Mouse (Mus musculus): ENCODE measurements around the gene Sgsm1. TPM values are rescaled to one million over a fixed set of nuclear protein-coding genes. Genes with fewer than 3 reads are reported as not detected.
A peak's percentile ranks its signal among the peaks of the same experiment; 100 is the strongest.

Sgsm1 gene
- polyA plus RNA-seq, 1 experiment from 2014 or later: 14.8 TPM

DNA sequence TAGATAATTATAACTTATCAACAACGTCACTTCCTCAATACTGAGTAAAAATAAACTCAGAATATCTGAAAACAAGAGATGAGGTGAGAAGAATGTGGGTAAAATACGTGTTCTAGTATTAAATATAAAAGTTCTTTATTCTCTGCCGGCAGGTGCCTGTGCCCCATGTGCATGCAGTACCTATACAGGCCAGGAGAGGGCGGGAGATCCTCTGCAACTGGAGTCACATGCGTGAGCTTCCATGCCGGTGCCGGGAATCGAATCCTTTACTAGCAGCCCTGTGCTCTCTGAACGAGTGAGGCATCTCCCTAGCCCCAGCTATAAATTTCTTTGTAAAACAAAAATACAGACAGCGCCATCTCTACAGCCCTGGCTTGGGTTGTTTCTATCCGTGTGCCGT is 21.7 kb upstream of the Sgsm1 start:
- peaks cover 10% of the 10 kb centered on the region; the same call in 1 of the 2 replicates for H3K9me3 ChIP-seq (ENCODE audit: control insufficient read depth, low read length)
- H3K4me2 ChIP-seq (replicated peaks): no peak overlapping the region
- ATAC-seq (ENCODE audit: low FRiP score) (no peak), DNase-seq (ENCODE audit: low spot score) (no peak)
- 38% methylated on average over 12 of the region's 12 CpGs for WGBS
- peaks cover 48% of the 10 kb centered on the region for H3K27me3 ChIP-seq (ENCODE audit: control insufficient read depth, insufficient read depth, low read length)
- no peak overlapping the region for H3K27ac ChIP-seq
- no peaks in the 10 kb centered on the region for H3K36me3 ChIP-seq (replicated peaks; ENCODE audit: control insufficient read depth, insufficient read depth)
- peaks cover 13% of the 10 kb centered on the region for H3K4me1 ChIP-seq (replicated peaks; ENCODE audit: control insufficient read depth, insufficient read depth, low read length)
- H3K4me3 ChIP-seq (replicated peaks; ENCODE audit: low read length): no peak overlapping the region
- H3K9ac ChIP-seq: no peak overlapping the region

DNA sequence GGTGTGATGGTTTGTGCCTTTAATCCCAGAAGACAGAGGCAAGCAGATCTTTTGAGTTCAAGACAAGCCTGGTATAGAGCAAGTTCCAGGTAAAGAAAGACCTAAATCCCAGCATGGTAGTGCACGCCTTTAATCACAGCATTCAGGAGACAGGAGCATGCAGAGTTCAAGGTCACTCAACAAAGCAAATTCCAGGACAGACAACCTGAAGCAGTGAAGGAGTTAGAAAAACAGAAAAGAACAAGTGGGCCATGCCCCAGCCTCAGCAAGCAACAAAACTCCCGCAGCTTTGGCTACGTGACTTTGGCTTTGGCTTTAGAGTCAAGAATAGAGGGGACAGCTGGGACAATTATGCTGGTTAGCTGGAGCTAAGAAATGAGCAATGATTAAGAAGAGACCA is 19.6 kb upstream of the Sgsm1 start:
- no peak overlapping the region for H3K9ac ChIP-seq
- 82% methylated on average over 3 of the region's 3 CpGs for WGBS
- H3K36me3 ChIP-seq (replicated peaks; ENCODE audit: control insufficient read depth, insufficient read depth): no peaks in the 10 kb centered on the region
- peaks cover 10% of the 10 kb centered on the region; the same call in 1 of the 2 replicates for H3K9me3 ChIP-seq (ENCODE audit: control insufficient read depth, low read length)
- no peak overlapping the region for H3K4me2 ChIP-seq (replicated peaks)
- peaks cover 5% of the 10 kb centered on the region; the same call in 1 of the 2 replicates for H3K4me1 ChIP-seq (replicated peaks; ENCODE audit: control insufficient read depth, insufficient read depth, low read length)
- H3K27ac ChIP-seq: no peak overlapping the region
- DNase-seq (ENCODE audit: low spot score): no peak
- peaks cover 31% of the 10 kb centered on the region for H3K27me3 ChIP-seq (ENCODE audit: control insufficient read depth, insufficient read depth, low read length)
- no peak overlapping the region for H3K4me3 ChIP-seq (replicated peaks; ENCODE audit: low read length)
- no peak for ATAC-seq (ENCODE audit: low FRiP score)

DNA sequence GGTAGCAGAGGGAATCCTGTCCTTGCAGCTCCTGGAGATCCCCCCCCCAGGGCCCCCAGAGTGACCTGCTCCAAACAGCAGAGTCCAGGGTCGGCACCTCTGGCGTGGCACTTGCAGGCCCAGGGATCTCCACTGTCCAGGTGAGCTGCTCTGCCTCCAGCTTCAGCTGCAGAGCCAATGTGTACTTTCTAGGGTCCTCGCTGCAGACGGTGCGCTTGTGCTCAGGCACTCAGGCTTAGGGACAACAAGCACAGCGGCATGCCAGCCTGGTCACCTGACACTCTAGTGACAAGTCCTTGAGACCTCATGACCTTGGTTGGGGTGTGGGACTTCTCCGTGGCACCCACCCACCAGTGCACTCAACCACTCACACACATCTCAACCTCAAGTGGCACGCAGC is 18.9 kb upstream of the Sgsm1 start:
- no peak overlapping the region for H3K4me2 ChIP-seq (replicated peaks)
- ATAC-seq (ENCODE audit: low FRiP score): no peak
- peaks cover under 1% of the 10 kb centered on the region; the same call in 1 of the 2 replicates for H3K4me1 ChIP-seq (replicated peaks; ENCODE audit: control insufficient read depth, insufficient read depth, low read length)
- no peaks in the 10 kb centered on the region for H3K36me3 ChIP-seq (replicated peaks; ENCODE audit: control insufficient read depth, insufficient read depth)
- peaks cover 10% of the 10 kb centered on the region; the same call in 1 of the 2 replicates for H3K9me3 ChIP-seq (ENCODE audit: control insufficient read depth, low read length)
- no peak overlapping the region for H3K4me3 ChIP-seq (replicated peaks; ENCODE audit: low read length)
- no peak for DNase-seq (ENCODE audit: low spot score)
- 96% methylated on average over 8 of the region's 8 CpGs for WGBS
- peaks cover 31% of the 10 kb centered on the region for H3K27me3 ChIP-seq (ENCODE audit: control insufficient read depth, insufficient read depth, low read length)
- H3K9ac ChIP-seq: no peak overlapping the region
- H3K27ac ChIP-seq: no peak overlapping the region

DNA sequence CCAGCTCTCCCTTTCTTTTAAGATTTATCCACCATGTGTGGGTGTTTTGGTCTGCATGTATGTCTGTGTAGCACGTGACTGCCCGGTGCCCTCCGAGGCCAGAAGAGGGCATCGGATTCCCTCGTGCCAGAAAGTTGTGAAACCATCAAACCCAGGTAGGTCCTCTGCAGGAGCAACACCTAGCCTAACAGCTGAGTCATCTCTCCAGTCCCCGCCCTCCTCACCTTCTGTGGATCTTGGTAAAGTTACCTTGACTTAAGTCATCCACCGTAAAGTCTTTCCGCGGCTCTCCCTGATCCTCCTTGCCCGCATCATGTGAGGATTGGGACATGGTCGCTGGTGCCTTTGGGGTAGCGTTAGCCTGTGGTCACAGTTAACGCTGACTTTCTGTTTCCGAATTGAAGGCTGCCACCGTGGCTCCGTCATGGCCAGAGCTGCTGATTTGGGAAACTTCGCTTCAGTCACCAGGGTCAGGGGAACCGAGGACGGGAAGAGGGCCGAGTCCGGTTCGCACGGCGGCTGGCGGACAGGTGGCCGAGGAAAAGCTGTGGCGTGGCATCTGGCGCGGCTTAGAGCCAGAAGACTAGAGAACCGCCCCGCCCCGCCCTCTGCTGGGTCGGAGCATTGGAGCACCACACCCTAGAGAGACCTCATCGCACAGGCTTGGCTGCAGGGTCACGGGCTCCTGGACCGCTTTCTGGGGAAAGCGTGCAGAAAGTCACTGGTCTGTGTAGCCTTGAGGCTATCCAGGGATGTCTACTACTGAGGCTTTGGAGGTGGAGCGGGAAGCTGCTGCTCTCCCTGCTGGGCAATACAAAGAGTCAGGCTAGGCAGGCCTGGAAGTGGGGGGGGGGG is 13.4 kb upstream of the Sgsm1 start:
- ATAC-seq (ENCODE audit: low FRiP score) (no peak; the same call in 1 of the 2 replicates), DNase-seq (ENCODE audit: low spot score) (no peak)
- Histone ChIP-seq H3K9me3 (ENCODE audit: control insufficient read depth, low read length) (peaks cover 10% of the 10 kb centered on the region; the same call in 1 of the 2 replicates), H3K27me3 (ENCODE audit: control insufficient read depth, insufficient read depth, low read length) (peaks cover 22% of the 10 kb centered on the region), H3K4me2 (replicated peaks) (peak overlapping the region; percentile 54), H3K9ac (peak overlapping the region; percentile 47), H3K36me3 (replicated peaks; ENCODE audit: control insufficient read depth, insufficient read depth) (no peaks in the 10 kb centered on the region), H3K27ac (no peak overlapping the region), H3K4me1 (replicated peaks; ENCODE audit: control insufficient read depth, insufficient read depth, low read length) (0 out of 2 replicates have a peak, but pooled peaks cover 7% of the 10 kb centered on the region), H3K4me3 (replicated peaks; ENCODE audit: low read length) (peak overlapping the region; percentile 25)
- 4% methylated on average over 38 of the region's 38 CpGs for WGBS

DNA sequence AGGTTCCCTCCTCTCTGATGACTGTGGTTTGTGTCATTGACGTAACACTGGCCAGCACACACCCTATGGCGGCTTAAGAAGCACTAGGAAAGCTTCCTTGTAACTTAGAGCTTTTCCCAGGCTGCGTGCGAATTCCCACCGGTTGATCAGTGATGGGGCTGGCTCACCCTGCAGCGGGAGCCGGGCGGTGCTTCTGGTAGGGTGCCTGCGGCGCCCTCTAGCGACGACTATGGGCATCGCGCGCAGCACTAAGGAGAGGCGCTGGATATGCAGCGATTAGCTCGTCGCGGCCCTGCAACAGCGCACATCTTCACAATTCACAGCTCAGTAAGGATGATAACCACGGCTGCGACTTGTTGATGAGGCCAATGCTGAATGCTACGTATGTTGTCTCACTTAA is 3.4 kb upstream of the Sgsm1 start:
- ATAC-seq (ENCODE audit: low FRiP score) (peak; percentile 59; the same call in 1 of the 2 replicates), DNase-seq (ENCODE audit: low spot score) (peak; percentile 90)
- no peaks in the 10 kb centered on the region for H3K9me3 ChIP-seq (ENCODE audit: control insufficient read depth, low read length)
- H3K4me1 ChIP-seq (replicated peaks; ENCODE audit: control insufficient read depth, insufficient read depth, low read length): peaks cover 13% of the 10 kb centered on the region
- H3K27ac ChIP-seq: no peak overlapping the region
- peak overlapping the region; percentile 36; the same call in 1 of the 2 replicates for H3K9ac ChIP-seq
- WGBS: under 1% methylated on average over 24 of the region's 24 CpGs
- peak overlapping the region; percentile 44 for H3K4me2 ChIP-seq (replicated peaks)
- H3K4me3 ChIP-seq (replicated peaks; ENCODE audit: low read length): peak overlapping the region; percentile 9; the same call in 1 of the 2 replicates
- no peaks in the 10 kb centered on the region for H3K36me3 ChIP-seq (replicated peaks; ENCODE audit: control insufficient read depth, insufficient read depth)
- no peaks in the 10 kb centered on the region for H3K27me3 ChIP-seq (ENCODE audit: control insufficient read depth, insufficient read depth, low read length)

DNA sequence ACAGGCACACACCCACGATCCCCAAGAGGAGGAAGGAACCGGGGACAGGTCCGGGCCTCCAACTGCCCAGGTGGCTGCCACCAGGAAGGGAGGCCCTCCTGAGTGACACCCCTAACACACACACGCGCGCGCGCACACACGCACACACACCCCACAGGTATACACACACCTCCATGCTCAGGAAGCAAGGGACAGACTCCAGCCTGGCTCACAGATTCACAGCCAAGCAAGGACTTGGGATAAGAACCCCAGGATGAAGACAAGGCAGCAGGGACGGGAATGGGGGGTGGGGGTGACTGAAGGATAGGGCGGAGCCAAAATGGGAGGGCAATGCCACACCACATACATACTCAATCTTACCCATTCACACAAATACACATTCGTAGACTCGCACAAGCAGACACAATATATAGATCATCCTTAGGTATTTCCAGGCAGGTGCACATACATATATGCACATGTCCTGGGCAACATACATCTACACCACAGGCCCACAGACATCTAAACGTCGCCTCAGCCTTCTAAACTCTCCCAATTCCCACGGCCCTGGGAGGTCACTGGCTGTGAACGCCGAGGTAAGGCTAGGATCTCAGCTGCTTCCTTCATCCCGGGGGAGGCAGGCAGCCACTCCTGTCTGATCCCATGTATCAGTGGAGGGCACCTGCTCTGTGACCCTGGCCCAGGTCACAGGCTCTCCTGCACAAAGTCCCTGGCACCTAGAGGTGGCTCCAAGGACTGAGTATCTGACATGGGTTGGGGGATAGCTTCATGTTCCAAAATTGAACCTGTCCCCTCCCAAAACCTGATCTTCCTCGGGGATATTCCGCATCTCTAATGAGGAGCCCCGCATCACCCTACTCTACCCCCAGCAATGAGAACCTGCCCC is 852 bp downstream of the Sgsm1 start:
- DNase-seq (ENCODE audit: low spot score): no peak
- H3K27me3 ChIP-seq (ENCODE audit: control insufficient read depth, insufficient read depth, low read length): no peaks in the 10 kb centered on the region
- peak overlapping the region; percentile 53; the same call in 1 of the 2 replicates for H3K27ac ChIP-seq
- no peaks in the 10 kb centered on the region for H3K9me3 ChIP-seq (ENCODE audit: control insufficient read depth, low read length)
- peak overlapping the region; percentile 90 for H3K9ac ChIP-seq
- H3K4me3 ChIP-seq (replicated peaks; ENCODE audit: low read length): peak overlapping the region; percentile 67
- H3K36me3 ChIP-seq (replicated peaks; ENCODE audit: control insufficient read depth, insufficient read depth): no peaks in the 10 kb centered on the region
- H3K4me1 ChIP-seq (replicated peaks; ENCODE audit: control insufficient read depth, insufficient read depth, low read length): peaks cover 45% of the 10 kb centered on the region
- ATAC-seq (ENCODE audit: low FRiP score): no peak
- 55% methylated on average over 22 of the region's 22 CpGs for WGBS
- peak overlapping the region; percentile 84 for H3K4me2 ChIP-seq (replicated peaks)

DNA sequence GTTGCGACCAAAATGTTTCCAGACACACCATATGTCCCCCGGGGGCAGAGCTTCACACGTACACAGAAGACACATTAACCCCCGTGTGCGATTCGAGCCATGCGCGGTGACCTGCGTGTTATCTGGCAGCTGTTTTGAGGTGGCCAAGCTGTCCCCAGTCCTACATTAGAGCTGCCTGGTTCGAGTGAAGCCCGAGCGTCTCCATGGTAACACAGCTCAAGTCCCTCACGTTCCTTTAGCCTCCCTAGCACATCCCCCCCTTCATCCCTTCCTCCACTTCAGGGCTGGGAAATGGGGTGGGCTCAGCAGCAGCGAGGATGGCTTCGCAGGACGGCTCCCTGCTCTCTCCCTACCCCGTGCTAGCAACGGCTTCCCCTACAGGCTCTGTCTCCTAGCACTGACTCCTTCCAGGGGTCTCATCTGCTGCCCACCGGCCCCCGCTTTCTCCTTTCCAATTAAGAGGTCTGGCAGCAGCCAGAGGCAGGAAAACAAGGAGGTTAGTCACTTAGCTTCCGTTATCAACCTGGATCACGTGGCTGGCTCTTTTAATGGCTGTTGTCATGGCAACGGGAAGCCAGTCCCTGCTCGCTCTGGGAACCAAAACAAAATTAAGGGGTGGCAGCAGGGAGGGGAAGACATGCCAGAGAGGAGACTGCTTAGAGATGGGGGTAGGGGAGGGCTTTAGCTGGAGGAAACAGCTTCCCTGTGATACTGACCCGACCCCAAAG is 3.7 kb downstream of the Sgsm1 start:
- Histone ChIP-seq H3K9ac (peak overlapping the region; percentile 57), H3K36me3 (replicated peaks; ENCODE audit: control insufficient read depth, insufficient read depth) (0 out of 2 replicates have a peak, but pooled peaks cover 1% of the 10 kb centered on the region), H3K27ac (peak overlapping the region; percentile 95), H3K4me1 (replicated peaks; ENCODE audit: control insufficient read depth, insufficient read depth, low read length) (peaks cover 45% of the 10 kb centered on the region), H3K27me3 (ENCODE audit: control insufficient read depth, insufficient read depth, low read length) (no peaks in the 10 kb centered on the region), H3K4me3 (replicated peaks; ENCODE audit: low read length) (peak overlapping the region; percentile 28), H3K9me3 (ENCODE audit: control insufficient read depth, low read length) (no peaks in the 10 kb centered on the region), H3K4me2 (replicated peaks) (peak overlapping the region; percentile 84)
- WGBS: under 1% methylated on average over 25 of the region's 25 CpGs
- DNase-seq (ENCODE audit: low spot score) (peak; percentile 85), ATAC-seq (ENCODE audit: low FRiP score) (peak; percentile 80)

DNA sequence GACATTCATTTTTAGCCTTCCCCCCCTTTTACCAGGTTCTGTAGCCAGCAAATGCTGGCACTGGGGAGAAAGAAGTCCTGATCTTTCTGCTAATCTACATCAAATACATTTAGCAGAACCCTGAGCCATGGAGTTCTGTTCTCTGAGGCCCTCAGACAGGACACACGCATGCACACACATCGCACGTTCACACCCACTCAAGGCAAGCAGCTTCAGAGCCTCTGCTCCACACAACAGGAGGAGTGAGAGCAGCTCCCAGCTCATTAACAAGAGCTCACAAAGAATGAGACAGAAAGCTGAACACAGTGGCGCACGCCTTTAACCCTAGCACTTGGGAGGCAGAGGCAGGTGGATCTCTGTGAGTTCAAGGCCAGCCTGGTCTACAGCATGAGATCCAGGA is 6.1 kb downstream of the Sgsm1 start:
- no peak for ATAC-seq (ENCODE audit: low FRiP score)
- WGBS: 90% methylated on average over 5 of the region's 5 CpGs
- no peak overlapping the region for H3K27ac ChIP-seq
- no peaks in the 10 kb centered on the region for H3K9me3 ChIP-seq (ENCODE audit: control insufficient read depth, low read length)
- no peak overlapping the region for H3K9ac ChIP-seq
- no peaks in the 10 kb centered on the region for H3K27me3 ChIP-seq (ENCODE audit: control insufficient read depth, insufficient read depth, low read length)
- peaks cover 38% of the 10 kb centered on the region for H3K4me1 ChIP-seq (replicated peaks; ENCODE audit: control insufficient read depth, insufficient read depth, low read length)
- H3K4me2 ChIP-seq (replicated peaks): no peak overlapping the region
- peaks cover 4% of the 10 kb centered on the region; the same call in 1 of the 2 replicates for H3K36me3 ChIP-seq (replicated peaks; ENCODE audit: control insufficient read depth, insufficient read depth)
- no peak overlapping the region for H3K4me3 ChIP-seq (replicated peaks; ENCODE audit: low read length)
- no peak for DNase-seq (ENCODE audit: low spot score)
